Mouse (Mus musculus): ENCODE results near the gene Zfand2a. TPM values are rescaled to one million over a fixed set of nuclear protein-coding genes. Genes with fewer than 3 reads are reported as not detected.

Gene Zfand2a
- polyA plus RNA-seq, 1 experiment from 2014 or later, result 9.6 TPM

Other genes starting within 250 kb of the Zfand2a start
- gene Get4, start 232.2 kb downstream of the Zfand2a start, polyA plus RNA-seq (2016; fragmentation: Nextera tagmentation; extraction: Ambion mirVana), result 187 and 188 TPM in 2 replicates
- 0.27 and 0.49 TPM in 2 replicates for gene Adap1, start 158.9 kb downstream of the Zfand2a start, polyA plus RNA-seq (2016; fragmentation: Nextera tagmentation; extraction: Ambion mirVana)
- gene Cox19, start 133.1 kb downstream of the Zfand2a start, polyA plus RNA-seq (2016; fragmentation: Nextera tagmentation; extraction: Ambion mirVana), result 119 and 120 TPM in 2 replicates
- gene Cyp2w1, start 131.9 kb downstream of the Zfand2a start, polyA plus RNA-seq (2016; fragmentation: Nextera tagmentation; extraction: Ambion mirVana), result not detected in 2 replicates
- 1.6 and 1.8 TPM in 2 replicates for gene Gpr146, start 106.9 kb downstream of the Zfand2a start, polyA plus RNA-seq (2016; fragmentation: Nextera tagmentation; extraction: Ambion mirVana)
- 0.15 and 0.34 TPM in 2 replicates for gene C130050O18Rik, start 79.3 kb downstream of the Zfand2a start, polyA plus RNA-seq (2016; fragmentation: Nextera tagmentation; extraction: Ambion mirVana)
- gene Gper1, start 61.4 kb downstream of the Zfand2a start, polyA plus RNA-seq (2016; fragmentation: Nextera tagmentation; extraction: Ambion mirVana), result 0.44 and 0.50 TPM in 2 replicates
- 69.4 and 70.5 TPM in 2 replicates for gene 3110082I17Rik, start 24.0 kb downstream of the Zfand2a start, polyA plus RNA-seq (2016; fragmentation: Nextera tagmentation; extraction: Ambion mirVana)
- 7.7 and 9.4 TPM in 2 replicates for gene Uncx, start 58.9 kb upstream of the Zfand2a start, polyA plus RNA-seq (2016; fragmentation: Nextera tagmentation; extraction: Ambion mirVana)

All from forebrain, embryonic 10.5 days (tissue).